Mouse (Mus musculus) ES-Bruce4 (cell line): ENCODE measurements around the gene Maml2. TPM values are rescaled to one million over a fixed set of nuclear protein-coding genes. Genes with fewer than 3 reads are reported as not detected.

ENCODE experiments used
- H3K27ac ChIP-seq: 2 replicates; pipeline ENCODE4 v1.5.1; 2012; ENCODE audit warnings: low read length, inconsistent platforms; ENCODE audit not compliant: insufficient read depth
- H3K27me3 ChIP-seq: 2 replicates; pipeline ENCODE4 v1.6.1; 2012; ENCODE audit warnings: mild to moderate bottlenecking, low read length, inconsistent platforms; ENCODE audit not compliant: control insufficient read depth, poor library complexity, insufficient read depth, severe bottlenecking
- H3K36me3 ChIP-seq: 2 replicates; pipeline ENCODE4 v1.6.1; 2012; ENCODE audit warnings: inconsistent platforms, mild to moderate bottlenecking, low read length, moderate library complexity; ENCODE audit not compliant: control insufficient read depth, poor library complexity, insufficient read depth, severe bottlenecking
- H3K4me1 ChIP-seq: one replicate; pipeline ENCODE4 v1.8.1; 2011; ENCODE audit warnings: low read length; ENCODE audit not compliant: control insufficient read depth, insufficient read depth
- H3K4me3 ChIP-seq: 2 replicates; pipeline ENCODE4 v1.5.1; 2011; ENCODE audit warnings: low read depth, mild to moderate bottlenecking, low read length
- H3K9ac ChIP-seq: 2 replicates; pipeline ENCODE4 v1.6.1; 2012; ENCODE audit warnings: low read depth, mild to moderate bottlenecking, inconsistent platforms; ENCODE audit not compliant: poor library complexity, severe bottlenecking
- H3K9me3 ChIP-seq: replicated peaks from 2 replicates; pipeline ENCODE4 v1.6.1; 2012; ENCODE audit warnings: mild to moderate bottlenecking, low read length, inconsistent platforms; ENCODE audit not compliant: control insufficient read depth, poor library complexity, insufficient read depth, severe bottlenecking
- CTCF ChIP-seq: IDR thresholded peaks from one replicate; pipeline ENCODE4 v1.8.1; 2011; ENCODE audit warnings: low read depth, low read length
- EP300 ChIP-seq: IDR thresholded peaks from 2 replicates; pipeline ENCODE4 v1.6.1; 2011; ENCODE audit warnings: low read depth, low read length; ENCODE audit not compliant: insufficient read depth
- POLR2A ChIP-seq: IDR thresholded peaks from one replicate; pipeline ENCODE4 v1.8.1; 2011; ENCODE audit warnings: low read length; ENCODE audit not compliant: insufficient read depth
- polyA plus RNA-seq: library from polyadenylated mRNA; stranded (reverse); fragments of >200 nt; gene quantifications from 2 replicates; pipeline ENCODE4 v1.2.4, GENCODE M21; 2011; ENCODE audit warnings: low read depth; ENCODE audit not compliant: missing spikeins, insufficient read depth, insufficient read length

Gene Maml2
- polyA plus RNA-seq, 1 experiment: 1.4 TPM

- no peak overlapping the region for H3K4me3 ChIP-seq
- peaks cover 2% of the 10 kb centered on the region for H3K4me1 ChIP-seq
- no peaks in the 10 kb centered on the region for H3K36me3 ChIP-seq
Observed at GRCm38 (mm10) chr9:13678026-13678425, 380.3 kb downstream of the Maml2 start.

GRCm38 (mm10) chr9:13679696-13680095, 381.9 kb downstream of the Maml2 start:
- Histone ChIP-seq H3K9ac (no peak overlapping the region), H3K27me3 (no peaks in the 10 kb centered on the region), H3K4me3 (no peak overlapping the region), H3K4me1 (peaks cover 2% of the 10 kb centered on the region), H3K9me3 (no peaks in the 10 kb centered on the region), H3K36me3 (no peaks in the 10 kb centered on the region), H3K27ac (no peak overlapping the region)
- TF ChIP-seq EP300 (no peak), CTCF (no peak), POLR2A (no peak)

More at GRCm38 (mm10) chr9:13678026-13678425, 380.3 kb downstream of the Maml2 start:
- TF ChIP-seq POLR2A: no peak
- Histone ChIP-seq H3K9ac (no peak overlapping the region), H3K27ac (no peak overlapping the region), H3K27me3 (no peaks in the 10 kb centered on the region; the same call in 1 of the 2 replicates), H3K9me3 (no peaks in the 10 kb centered on the region)

DNA sequence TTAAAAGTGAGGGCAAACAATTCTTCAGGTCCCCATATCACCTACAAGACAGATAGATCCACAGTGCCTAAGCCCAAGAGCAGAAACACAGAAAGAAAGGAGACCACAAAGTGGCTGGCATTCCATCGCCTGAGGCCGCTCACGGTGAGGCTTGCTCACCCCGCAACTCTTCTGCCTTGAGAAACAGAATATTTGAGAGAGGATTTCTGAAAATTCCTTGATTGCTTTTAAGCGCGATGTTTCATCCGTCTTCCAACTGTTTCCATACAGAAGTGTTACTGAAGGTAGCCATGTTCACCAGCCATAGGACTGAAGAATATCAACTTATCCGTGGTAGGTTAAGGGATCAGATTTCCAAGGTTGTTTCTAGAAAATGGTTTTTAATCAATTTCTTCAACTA, 383.4 kb downstream of the Maml2 start:
- TF ChIP-seq CTCF: no peak
- no peak for TF ChIP-seq POLR2A
- no peak for TF ChIP-seq EP300
- Histone ChIP-seq H3K36me3 (no peaks in the 10 kb centered on the region), H3K4me3 (no peak overlapping the region), H3K9me3 (no peaks in the 10 kb centered on the region), H3K9ac (no peak overlapping the region), H3K27ac (no peak overlapping the region), H3K27me3 (no peaks in the 10 kb centered on the region), H3K4me1 (peaks cover 2% of the 10 kb centered on the region)

GRCm38 (mm10) chr9:13681581-13682038, 383.9 kb downstream of the Maml2 start:
- no peaks in the 10 kb centered on the region for H3K36me3 ChIP-seq

DNA sequence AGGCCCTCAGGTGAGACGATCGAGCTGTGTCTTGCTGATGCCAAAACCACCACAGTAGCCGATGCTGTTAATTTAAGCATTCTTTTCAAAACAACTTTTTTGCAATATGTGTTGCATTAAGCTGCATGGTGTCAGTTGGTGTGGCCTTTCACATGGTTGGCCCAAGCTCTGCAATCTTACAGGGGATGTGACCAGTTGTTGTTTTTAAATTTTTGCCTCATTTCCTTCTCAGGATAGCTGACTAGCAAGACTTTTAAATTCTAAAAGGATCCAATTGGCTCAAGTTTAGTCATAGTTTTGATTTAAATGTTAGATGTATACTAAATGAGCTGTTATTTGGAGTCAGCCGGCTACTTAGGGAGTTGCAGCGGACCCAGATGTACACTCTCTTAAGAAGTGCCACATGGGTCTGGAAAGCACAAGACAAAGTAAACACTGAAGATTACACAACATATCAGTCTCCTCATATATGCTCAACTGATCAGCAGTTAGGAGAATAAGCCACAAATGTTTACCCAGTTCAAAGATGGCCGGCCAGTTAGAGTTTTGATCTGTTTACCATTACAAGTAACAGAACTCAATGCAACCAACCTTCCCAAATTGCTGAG, 386.7 kb downstream of the Maml2 start:
- Histone ChIP-seq H3K27ac (no peak overlapping the region), H3K27me3 (no peaks in the 10 kb centered on the region), H3K9ac (no peak overlapping the region), H3K36me3 (no peaks in the 10 kb centered on the region), H3K4me1 (peaks cover 2% of the 10 kb centered on the region), H3K9me3 (no peaks in the 10 kb centered on the region), H3K4me3 (no peak overlapping the region)
- no peak for TF ChIP-seq POLR2A
- TF ChIP-seq CTCF: no peak
- TF ChIP-seq EP300: no peak

More at GRCm38 (mm10) chr9:13681581-13682038, 383.9 kb downstream of the Maml2 start:
- H3K27ac ChIP-seq: no peak overlapping the region
- no peak for TF ChIP-seq POLR2A
- no peak for TF ChIP-seq CTCF
- H3K9me3 ChIP-seq: no peaks in the 10 kb centered on the region
- no peak overlapping the region for H3K4me3 ChIP-seq
- peaks cover 2% of the 10 kb centered on the region for H3K4me1 ChIP-seq
- no peak overlapping the region for H3K9ac ChIP-seq
- H3K27me3 ChIP-seq: no peaks in the 10 kb centered on the region

- no peaks in the 10 kb centered on the region for H3K27me3 ChIP-seq
- H3K27ac ChIP-seq: no peak overlapping the region
- H3K9me3 ChIP-seq: no peaks in the 10 kb centered on the region
- no peak overlapping the region for H3K4me3 ChIP-seq
- TF ChIP-seq CTCF (no peak), EP300 (no peak), POLR2A (no peak)
- H3K4me1 ChIP-seq: no peaks in the 10 kb centered on the region
- no peak overlapping the region for H3K9ac ChIP-seq
- no peaks in the 10 kb centered on the region for H3K36me3 ChIP-seq
Observed at GRCm38 (mm10) chr9:13686977-13687659, 389.4 kb downstream of the Maml2 start.
